Mouse (Mus musculus) small intestine, adult 2 months (tissue): ENCODE data around the gene Snd1. TPM values are rescaled to one million over a fixed set of nuclear protein-coding genes. Genes with fewer than 3 reads are reported as not detected.

Source experiments
- H3K27ac ChIP-seq: fragments of 200-500 bp; 2 replicates; pipeline ENCODE4 v1.5.1; 2012; ENCODE audit warnings: low read depth, low read length, control low read depth, inconsistent platforms; ENCODE audit not compliant: insufficient read depth
- H3K27me3 ChIP-seq: fragments of 200-500 bp; 2 replicates; pipeline ENCODE4 v1.6.1; 2012; ENCODE audit warnings: mild to moderate bottlenecking, moderate library complexity, low read length, inconsistent platforms; ENCODE audit not compliant: control insufficient read depth, insufficient read depth
- H3K36me3 ChIP-seq: fragments of 200-500 bp; 2 replicates; pipeline ENCODE4 v1.6.1; 2012; ENCODE audit warnings: mild to moderate bottlenecking, low read length, control low read depth, inconsistent platforms; ENCODE audit not compliant: control insufficient read depth, insufficient read depth
- H3K4me1 ChIP-seq: fragments of 200-500 bp; 2 replicates; pipeline ENCODE4 v1.6.1; 2012; ENCODE audit warnings: low read length, inconsistent platforms, mixed read lengths; ENCODE audit not compliant: control insufficient read depth, insufficient read depth, insufficient read length
- H3K4me3 ChIP-seq: fragments of 200-500 bp; 2 replicates; pipeline ENCODE4 v1.5.1; 2012; ENCODE audit warnings: low read depth, mild to moderate bottlenecking, control low read depth, inconsistent platforms, low read length, moderate library complexity
- CTCF ChIP-seq: fragments of 200-500 bp; IDR thresholded peaks from 2 replicates; pipeline ENCODE4 v1.5.1; 2012; ENCODE audit warnings: low read depth, mild to moderate bottlenecking, control low read depth, inconsistent platforms, low read length, moderate library complexity, mixed read lengths; ENCODE audit not compliant: insufficient replicate concordance, insufficient read length; ENCODE audit errors: extremely low read depth
- POLR2A ChIP-seq: fragments of 200-500 bp; IDR thresholded peaks from 2 replicates; pipeline ENCODE4 v1.6.1; 2012; ENCODE audit warnings: low read depth, mild to moderate bottlenecking, control low read depth, inconsistent platforms, low read length, moderate library complexity
- WGBS: fragments of 180-500 bp; shearing (Covaris S2); methylation state at CpG from one replicate; pipeline ENCODE4 v1.1.7; 2018; 5-methylcytosine and 5-hydroxymethylcytosine counted together
- polyA plus RNA-seq: library from polyadenylated mRNA; depleted of rRNA; stranded (reverse); fragments of >200 nt; gene quantifications from 2 replicates; pipeline ENCODE4 v1.2.3, GENCODE M21; 2012

Snd1 gene
- polyA plus RNA-seq, 1 experiment = 77.7 TPM

GRCm38 (mm10) chr6:28963178-28963577 is 488.2 kb downstream of the Snd1 start:
- WGBS = 59% methylated on average over 5 of the region's 5 CpGs
- no peak overlapping the region for H3K27ac ChIP-seq
- H3K27me3 ChIP-seq = peaks cover 3% of the 10 kb centered on the region; the same call in 1 of the 2 replicates
- no peak overlapping the region for H3K4me3 ChIP-seq
- TF ChIP-seq POLR2A = no peak
- TF ChIP-seq CTCF = no peak
- H3K36me3 ChIP-seq = no peaks in the 10 kb centered on the region
- no peaks in the 10 kb centered on the region for H3K4me1 ChIP-seq

GRCm38 (mm10) chr6:28965264-28965663 is 490.3 kb downstream of the Snd1 start:
- Histone ChIP-seq H3K36me3 (no peaks in the 10 kb centered on the region), H3K4me1 (no peaks in the 10 kb centered on the region), H3K27me3 (no peaks in the 10 kb centered on the region), H3K4me3 (no peak overlapping the region), H3K27ac (no peak overlapping the region)
- 35% methylated on average over 8 of the region's 8 CpGs for WGBS
- TF ChIP-seq POLR2A (no peak), CTCF (no peak)

GRCm38 (mm10) chr6:28969615-28970014 is 494.7 kb downstream of the Snd1 start:
- H3K4me1 ChIP-seq = no peaks in the 10 kb centered on the region
- WGBS = 30% methylated on average over 5 of the region's 5 CpGs
- H3K27ac ChIP-seq = no peak overlapping the region
- TF ChIP-seq POLR2A (no peak), CTCF (no peak)
- H3K36me3 ChIP-seq = no peaks in the 10 kb centered on the region
- H3K4me3 ChIP-seq = no peak overlapping the region
- H3K27me3 ChIP-seq = no peaks in the 10 kb centered on the region

GRCm38 (mm10) chr6:28970711-28971110 is 495.8 kb downstream of the Snd1 start:
- no peaks in the 10 kb centered on the region for H3K27me3 ChIP-seq
- no peak overlapping the region for H3K4me3 ChIP-seq
- no peaks in the 10 kb centered on the region for H3K4me1 ChIP-seq
- no peaks in the 10 kb centered on the region for H3K36me3 ChIP-seq
- TF ChIP-seq POLR2A (no peak), CTCF (no peak)
- no peak overlapping the region for H3K27ac ChIP-seq
- 56% methylated on average over 4 of the region's 4 CpGs for WGBS

- Histone ChIP-seq H3K27me3 (no peaks in the 10 kb centered on the region), H3K4me3 (no peak overlapping the region), H3K27ac (no peak overlapping the region), H3K36me3 (no peaks in the 10 kb centered on the region), H3K4me1 (no peaks in the 10 kb centered on the region)
- 84% methylated on average over 3 of the region's 3 CpGs for WGBS
- TF ChIP-seq POLR2A = no peak
- TF ChIP-seq CTCF = no peak
These were observed 499.6 kb downstream of the Snd1 start for GRCm38 (mm10) chr6:28974498-28974897.

- Histone ChIP-seq H3K27ac (no peak overlapping the region), H3K4me3 (no peak overlapping the region), H3K27me3 (peaks cover 2% of the 10 kb centered on the region; the same call in 1 of the 2 replicates), H3K4me1 (no peaks in the 10 kb centered on the region), H3K36me3 (no peaks in the 10 kb centered on the region)
- no peak for TF ChIP-seq CTCF
- TF ChIP-seq POLR2A = no peak
- 89% methylated on average over 1 of the region's 1 CpGs for WGBS
These were observed 500.2 kb downstream of the Snd1 start for GRCm38 (mm10) chr6:28975106-28975505.

GRCm38 (mm10) chr6:28978031-28978430 is 503.1 kb downstream of the Snd1 start:
- Histone ChIP-seq H3K4me1 (no peaks in the 10 kb centered on the region), H3K27ac (no peak overlapping the region), H3K27me3 (peaks cover 24% of the 10 kb centered on the region), H3K4me3 (no peak overlapping the region), H3K36me3 (no peaks in the 10 kb centered on the region)
- TF ChIP-seq CTCF = no peak
- no peak for TF ChIP-seq POLR2A
- 61% methylated on average over 5 of the region's 5 CpGs for WGBS
